Mouse (Mus musculus): ENCODE measurements around the gene Eps8l2.

GRCm38 (mm10) chr7:141327469-141328372 is 11.0 kb upstream of the Eps8l2 start, which contains the start of the genes Deaf1 and Tmem80:
- no peak for TF ChIP-seq EP300 (IDR thresholded peaks at IDR 0.05; ENCODE audit: low read depth)
- TF ChIP-seq CTCF (IDR thresholded peaks at IDR 0.05; ENCODE audit: low read depth), result no peak
